Mouse (Mus musculus) ovary, postnatal 10 days (tissue): ENCODE results near the gene Gm6803.
"Not testable (repeated sequence)": the region's sequence is repeated elsewhere in the genome, so short reads cannot be mapped to it uniquely, and the experiment has no call there.

Experiments
- DNase-seq: peaks from one replicate; pipeline ENCODE4 v3.0.0; 2022; ENCODE audit warnings: low spot score

Gene Gm6803

DNA sequence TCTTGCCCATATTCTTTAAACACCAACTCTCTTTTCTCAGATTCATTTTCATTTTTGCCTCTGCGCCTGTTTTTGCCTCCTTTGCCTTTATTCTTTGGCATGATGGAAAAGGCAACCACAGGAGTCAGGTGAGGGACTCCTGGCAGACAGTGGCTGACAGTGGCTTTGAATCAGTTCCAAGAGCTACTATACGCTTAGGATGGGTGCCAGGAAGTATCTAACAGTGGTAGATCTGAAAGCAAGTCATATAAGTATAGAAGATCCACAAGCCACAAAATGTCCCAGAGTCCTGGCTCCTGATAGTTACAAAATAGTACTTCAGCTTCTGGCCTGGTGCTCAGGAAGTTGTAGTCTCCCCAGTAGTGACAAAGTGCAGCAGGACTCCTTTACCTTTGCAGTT, at the start of gene Gm6803:
Gene Gm6803 (minus strand): TSS at position 101 of the 400 bp plus-strand sequence.
- not testable (repeated sequence) for DNase-seq

DNA sequence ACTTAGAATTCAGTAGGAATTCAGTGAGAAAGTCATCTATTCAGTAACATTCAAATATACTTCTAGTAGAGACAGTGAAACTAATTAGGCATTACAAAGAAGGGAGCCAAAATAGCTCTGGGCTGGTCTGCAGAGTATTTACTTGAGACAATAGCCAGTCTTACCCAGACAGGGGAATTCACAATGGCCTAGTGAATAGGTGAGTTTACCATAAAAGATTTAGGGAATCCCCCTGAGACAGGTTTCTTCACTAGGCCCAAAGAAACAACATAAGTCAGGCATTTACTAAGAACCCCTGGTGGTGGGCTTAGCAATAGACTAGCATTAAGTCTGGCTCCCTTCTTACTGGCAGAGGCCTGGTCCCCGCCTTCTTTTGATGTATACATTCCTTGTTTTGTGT, 26.7 kb upstream of the Gm6803 start:
- not testable (repeated sequence) for DNase-seq

DNA sequence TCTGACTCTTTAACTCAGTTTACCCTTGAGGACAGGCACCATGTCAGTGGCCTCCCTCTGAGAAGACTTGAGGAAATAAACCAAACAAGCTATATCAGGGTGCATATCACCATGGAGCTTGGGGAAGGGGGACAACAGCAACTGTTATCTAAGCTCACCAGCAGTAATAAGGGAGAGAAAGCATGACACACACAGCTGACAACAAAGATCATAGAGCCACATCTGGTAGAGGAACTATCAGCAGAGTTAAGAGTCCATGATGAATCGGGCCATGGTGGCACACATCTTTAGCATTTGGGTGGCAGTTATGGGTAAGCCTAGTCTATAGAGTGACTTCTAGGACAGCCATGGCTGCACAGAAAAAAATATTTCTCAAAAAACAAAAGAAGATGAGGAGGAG, 21.1 kb upstream of the Gm6803 start:
- not testable (repeated sequence) for DNase-seq

DNA sequence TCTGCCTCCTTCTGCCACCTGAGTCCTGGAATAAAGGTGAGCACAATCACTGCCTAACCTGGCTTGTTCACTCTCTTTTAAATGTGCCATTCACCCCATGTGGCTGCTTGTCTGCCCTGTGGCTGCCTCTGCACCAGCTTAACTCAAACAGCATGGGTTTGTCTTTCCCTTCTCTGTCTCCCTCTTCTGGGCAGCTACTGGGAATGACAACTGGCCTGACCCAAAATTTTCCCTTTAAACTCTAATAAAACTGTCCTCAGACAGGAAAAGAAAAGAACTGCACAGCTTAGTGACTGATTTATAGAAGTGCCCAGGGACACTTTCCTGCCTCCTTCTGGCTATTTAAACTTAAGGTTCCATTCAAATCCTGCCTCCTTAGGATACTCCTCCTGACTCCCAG, 20.5 kb upstream of the Gm6803 start:
- not testable (repeated sequence) for DNase-seq

DNA sequence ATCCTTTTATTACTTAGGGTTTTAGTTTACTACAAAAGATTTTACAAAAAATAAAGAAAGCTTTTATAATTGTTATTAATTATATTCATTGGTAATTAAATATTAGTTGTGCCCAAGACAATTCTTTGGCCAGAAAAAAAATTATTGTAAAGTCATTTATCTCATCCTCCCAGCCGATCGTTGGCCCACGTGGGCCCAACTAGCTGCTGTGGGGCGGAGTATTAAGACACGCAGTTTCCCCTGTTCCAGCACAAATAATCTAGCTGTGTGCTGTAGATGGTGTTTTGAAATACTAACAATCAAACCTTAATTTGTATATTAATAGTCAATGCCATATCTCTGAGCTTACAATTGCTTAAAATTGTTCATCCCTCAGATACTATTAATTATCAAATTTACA, 13.7 kb upstream of the Gm6803 start:
- DNase-seq = not testable (repeated sequence)

DNA sequence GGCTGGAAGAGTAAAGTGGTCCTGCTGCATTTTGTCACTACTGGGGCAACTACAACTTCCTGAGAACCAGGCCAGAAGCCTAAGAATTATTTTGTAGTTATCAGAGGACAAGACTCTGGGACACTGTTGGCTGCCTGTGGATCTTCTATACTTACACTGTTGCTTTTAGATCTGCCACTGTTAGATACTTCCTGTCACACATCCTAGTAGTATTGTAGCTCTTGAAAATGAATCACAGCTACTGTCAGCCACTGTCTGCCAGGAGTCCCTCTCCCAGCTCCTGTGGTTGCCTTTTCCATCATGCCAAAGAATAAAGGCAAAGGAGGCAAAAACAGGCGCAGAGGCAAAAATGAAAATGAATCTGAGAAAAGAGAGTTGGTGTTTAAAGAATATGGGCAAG, 8.1 kb upstream of the Gm6803 start, which contains the start of gene Gm2056:
Gene Gm2056 (plus strand): TSS at position 301 of the 400 bp plus-strand sequence.
- not testable (repeated sequence) for DNase-seq

DNA sequence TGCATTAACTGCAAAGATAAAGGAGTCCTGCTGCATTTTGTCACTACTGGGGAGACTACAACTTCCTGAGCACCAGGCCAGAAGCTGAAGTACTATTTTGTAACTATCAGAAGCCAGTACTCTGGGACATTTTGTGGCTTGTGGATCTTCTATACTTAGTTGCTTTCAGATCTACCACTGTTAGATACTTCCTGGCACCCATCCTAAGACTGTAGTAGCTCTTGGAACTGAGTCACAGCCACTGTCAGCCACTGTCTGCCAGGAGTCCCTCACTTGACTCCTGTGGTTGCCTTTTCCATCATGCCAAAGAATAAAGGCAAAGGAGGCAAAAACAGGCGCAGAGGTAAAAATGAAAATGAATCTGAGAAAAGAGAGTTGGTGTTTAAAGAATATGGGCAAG, 7.0 kb downstream of the Gm6803 start, which contains the start of gene Gm2075:
Gene Gm2075 (plus strand): TSS at position 301 of the 400 bp plus-strand sequence.
- not testable (repeated sequence) for DNase-seq

DNA sequence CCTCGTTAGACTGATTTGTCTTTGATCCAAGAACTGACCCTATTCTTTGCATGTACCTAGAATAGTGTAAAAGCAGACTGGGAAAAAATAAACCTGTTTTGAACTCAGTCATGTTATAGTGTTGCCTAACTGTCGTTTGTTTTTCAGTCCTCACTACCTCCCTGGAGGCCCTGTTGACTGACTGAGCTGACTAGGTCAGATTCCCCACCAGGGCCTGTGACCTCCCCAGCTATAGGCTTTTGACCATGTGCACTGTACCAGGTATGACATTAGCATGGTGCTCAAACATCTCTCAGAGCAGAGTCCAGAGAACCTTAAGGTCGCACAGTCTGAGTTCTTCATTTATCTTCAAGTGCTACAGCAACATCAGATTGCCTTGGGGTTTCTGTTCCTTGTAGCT, 14.5 kb downstream of the Gm6803 start:
- DNase-seq = not testable (repeated sequence)

DNA sequence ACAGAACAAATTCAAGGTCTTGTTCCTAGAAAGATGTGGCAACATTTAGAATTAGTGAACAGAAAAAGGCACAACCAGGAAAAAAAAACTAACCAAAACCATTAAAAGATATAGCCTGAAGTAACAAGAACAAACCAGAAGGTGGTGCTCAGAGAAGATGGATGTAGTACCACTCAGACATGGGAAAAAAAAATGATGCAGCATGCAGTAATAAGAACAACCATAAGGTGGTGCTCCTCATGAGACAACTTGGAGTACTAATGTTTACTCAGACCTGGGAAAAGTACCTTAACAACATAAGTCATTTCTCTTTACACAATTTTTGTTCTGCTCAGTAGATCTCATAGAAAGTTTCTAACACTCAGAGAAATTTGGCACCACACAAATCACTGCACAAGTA, 34.6 kb downstream of the Gm6803 start:
- DNase-seq = not testable (repeated sequence)
